Mouse (Mus musculus) myocyte (in vitro differentiated cells): ENCODE data around the gene Arhgdia. TPM values are rescaled to one million over a fixed set of nuclear protein-coding genes. Genes with fewer than 3 reads are reported as not detected.

Experiments used
- H3K27me3 ChIP-seq: one replicate; pipeline ENCODE4 v1.6.1; 2011; ENCODE audit not compliant: control insufficient read depth, insufficient read depth, insufficient read length
- H3K36me3 ChIP-seq: one replicate; pipeline ENCODE4 v1.6.1; 2011; ENCODE audit not compliant: control insufficient read depth, insufficient read depth
- H3K4me2 ChIP-seq: one replicate; pipeline ENCODE4 v1.6.1; 2011; ENCODE audit warnings: low read depth, control low read depth
- H3K4me3 ChIP-seq: one replicate; pipeline ENCODE4 v1.5.1; 2011; ENCODE audit warnings: mild to moderate bottlenecking, control low read depth, moderate library complexity
- H3K79me2 ChIP-seq: one replicate; pipeline ENCODE4 v1.6.1; 2011; ENCODE audit not compliant: control insufficient read depth, insufficient read depth
- H3ac ChIP-seq: one replicate; pipeline ENCODE4 v1.6.1; 2011; ENCODE audit not compliant: control insufficient read depth, insufficient read length
- CEBPB ChIP-seq: IDR thresholded peaks from 2 replicates; pipeline ENCODE4 v1.6.1; 2011; ENCODE audit warnings: mild to moderate bottlenecking, moderate library complexity; ENCODE audit not compliant: poor library complexity, insufficient read depth, severe bottlenecking
- E2F4 ChIP-seq: IDR thresholded peaks from one replicate; pipeline ENCODE4 v1.6.1; 2011; ENCODE audit warnings: mild to moderate bottlenecking, control low read depth, moderate library complexity; ENCODE audit not compliant: insufficient read depth
- MAX ChIP-seq: IDR thresholded peaks from one replicate; pipeline ENCODE4 v1.6.1; 2011; ENCODE audit warnings: low read depth, mild to moderate bottlenecking, control low read depth
- MYOD1 ChIP-seq, 3 experiments: IDR thresholded peaks; one replicate each; pipeline ENCODE4 v1.6.1; 2011; ENCODE audit warnings: control low read depth in 2 of 3, low read depth in 2 of 3, mild to moderate bottlenecking in 2 of 3, moderate library complexity in 1 of 3; ENCODE audit not compliant: insufficient read length in 2 of 3, control insufficient read depth in 1 of 3
- MYOG ChIP-seq, 3 experiments: IDR thresholded peaks; one replicate each; pipeline ENCODE4 v1.6.1; 2011; ENCODE audit warnings: control low read depth in 2 of 3, low read depth in 2 of 3, mild to moderate bottlenecking in 2 of 3; ENCODE audit not compliant: insufficient read length in 2 of 3, control insufficient read depth in 1 of 3, insufficient read depth in 1 of 3
- POLR2A ChIP-seq: IDR thresholded peaks from one replicate; pipeline ENCODE4 v1.6.1; 2011; ENCODE audit warnings: low read depth, mild to moderate bottlenecking, control low read depth, moderate library complexity; ENCODE audit not compliant: insufficient read length
- POLR2AphosphoS2 ChIP-seq: IDR thresholded peaks from one replicate; pipeline ENCODE4 v1.6.1; 2011; ENCODE audit warnings: low read depth, control low read depth; ENCODE audit not compliant: insufficient read length
- REST ChIP-seq: IDR thresholded peaks from one replicate; pipeline ENCODE4 v1.6.1; 2011; ENCODE audit warnings: mild to moderate bottlenecking, control low read depth, moderate library complexity; ENCODE audit not compliant: insufficient read depth, insufficient read length
- SRF ChIP-seq: IDR thresholded peaks from one replicate; pipeline ENCODE4 v1.6.1; 2011; ENCODE audit warnings: low read depth; ENCODE audit not compliant: control insufficient read depth, insufficient read length
- TCF12 ChIP-seq: IDR thresholded peaks from one replicate; pipeline ENCODE4 v1.6.1; 2011; ENCODE audit warnings: mild to moderate bottlenecking, control low read depth; ENCODE audit not compliant: poor library complexity, insufficient read depth, severe bottlenecking
- TCF3 ChIP-seq: IDR thresholded peaks from one replicate; pipeline ENCODE4 v1.6.1; 2011; ENCODE audit warnings: low read depth, control low read depth; ENCODE audit not compliant: insufficient read length
- USF1 ChIP-seq: IDR thresholded peaks from one replicate; pipeline ENCODE4 v1.6.1; 2011; ENCODE audit warnings: low read depth, mild to moderate bottlenecking, control low read depth, moderate library complexity
- polyA plus RNA-seq: library from polyadenylated mRNA; unstranded; fragments of >200 nt; fragmentation: generic; extraction: Trizol; gene quantifications from one replicate; pipeline ENCODE4 v1.2.1, GENCODE M21; 2012; ENCODE audit warnings: missing spikeins

The Arhgdia gene
- polyA plus RNA-seq, result 837 TPM

GRCm38 (mm10) chr11:120581490-120582267, at the start of gene Arhgdia:
Arhgdia (minus strand) TSS chr11:120581624.
- peak within 1 kb of the TSS; percentile 99 for H3K4me3 ChIP-seq
- H3K36me3 ChIP-seq, result peaks cover 23% of the 10 kb centered on the region
- peaks cover 25% of the 10 kb centered on the region for H3K79me2 ChIP-seq
- H3K27me3 ChIP-seq, result no peaks in the 10 kb centered on the region
- TF ChIP-seq MYOD1 (IDR thresholded peaks at IDR 0.05; ENCODE audit: control insufficient read depth in 1 of 3, insufficient read length in 2 of 3, low read depth in 2 of 3) (peak in 1 of 3 experiments; percentile 5), USF1 (no peak), REST (no peak), MAX (peak; percentile 61), POLR2A (peak; percentile 87), POLR2AphosphoS2 (peak; percentile 95)
- H3K4me2 ChIP-seq, result peak within 1 kb of the TSS; percentile 100
- peak within 1 kb of the TSS; percentile 90 for H3ac ChIP-seq

- H3K79me2 ChIP-seq, result peaks cover 74% of the 10 kb centered on the region
- H3ac ChIP-seq, result no peak overlapping the region
- H3K4me2 ChIP-seq, result peak overlapping the region; percentile 94
- peak overlapping the region; percentile 68 for H3K4me3 ChIP-seq
- peaks cover 17% of the 10 kb centered on the region for H3K36me3 ChIP-seq
- TF ChIP-seq CEBPB, result 0 out of 2 replicates have a peak, but pooled peaks have one; percentile 4
- TF ChIP-seq E2F4, result no peak
- H3K27me3 ChIP-seq, result no peaks in the 10 kb centered on the region
Observed at GRCm38 (mm10) chr11:120630401-120630871, 49.0 kb upstream of the Arhgdia start.

- Histone ChIP-seq H3K4me3 (peak overlapping the region; percentile 68), H3K79me2 (peaks cover 78% of the 10 kb centered on the region), H3ac (no peak overlapping the region), H3K27me3 (no peaks in the 10 kb centered on the region), H3K4me2 (peak overlapping the region; percentile 94), H3K36me3 (peaks cover 17% of the 10 kb centered on the region)
- TF ChIP-seq MYOD1 (IDR thresholded peaks at IDR 0.05; ENCODE audit: control insufficient read depth in 1 of 3, insufficient read length in 2 of 3, low read depth in 2 of 3) (no peak), MYOG (IDR thresholded peaks at IDR 0.05; ENCODE audit: control insufficient read depth in 1 of 3, insufficient read depth in 1 of 3, insufficient read length in 2 of 3, low read depth in 2 of 3) (no peak), MAX (no peak), E2F4 (no peak), POLR2AphosphoS2 (no peak), REST (no peak), TCF3 (no peak), TCF12 (no peak), POLR2A (no peak), CEBPB (no peak), SRF (no peak), USF1 (no peak)
Observed at GRCm38 (mm10) chr11:120629911-120630310, 48.5 kb upstream of the Arhgdia start.

GRCm38 (mm10) chr11:120629341-120629730, 47.9 kb upstream of the Arhgdia start:
- H3K27me3 ChIP-seq, result no peaks in the 10 kb centered on the region
- H3K4me2 ChIP-seq, result peak overlapping the region; percentile 94
- no peak for TF ChIP-seq MAX
- no peak for TF ChIP-seq MYOD1 (IDR thresholded peaks at IDR 0.05; ENCODE audit: control insufficient read depth in 1 of 3, insufficient read length in 2 of 3, low read depth in 2 of 3)
- no peak for TF ChIP-seq POLR2AphosphoS2
- TF ChIP-seq MYOG (IDR thresholded peaks at IDR 0.05; ENCODE audit: control insufficient read depth in 1 of 3, insufficient read depth in 1 of 3, insufficient read length in 2 of 3, low read depth in 2 of 3), result no peak
- no peak for TF ChIP-seq SRF
- H3ac ChIP-seq, result no peak overlapping the region
- H3K79me2 ChIP-seq, result peaks cover 78% of the 10 kb centered on the region
- H3K36me3 ChIP-seq, result peaks cover 17% of the 10 kb centered on the region
- H3K4me3 ChIP-seq, result peak overlapping the region; percentile 68

- H3ac ChIP-seq, result no peak overlapping the region
- H3K36me3 ChIP-seq, result peaks cover 17% of the 10 kb centered on the region
- H3K79me2 ChIP-seq, result peaks cover 78% of the 10 kb centered on the region
- H3K4me3 ChIP-seq, result no peak overlapping the region
- no peaks in the 10 kb centered on the region for H3K27me3 ChIP-seq
- TF ChIP-seq CEBPB (no peak), E2F4 (no peak), TCF12 (no peak), MAX (no peak), POLR2A (no peak), TCF3 (no peak), MYOG (IDR thresholded peaks at IDR 0.05; ENCODE audit: control insufficient read depth in 1 of 3, insufficient read depth in 1 of 3, insufficient read length in 2 of 3, low read depth in 2 of 3) (no peak), MYOD1 (IDR thresholded peaks at IDR 0.05; ENCODE audit: control insufficient read depth in 1 of 3, insufficient read length in 2 of 3, low read depth in 2 of 3) (no peak), POLR2AphosphoS2 (no peak), REST (no peak), USF1 (no peak), SRF (no peak)
- no peak overlapping the region for H3K4me2 ChIP-seq
Observed at GRCm38 (mm10) chr11:120628601-120629340, 47.3 kb upstream of the Arhgdia start.
